ENCODE assay signal across 9 mouse cellular contexts in the genomic region with DNA sequence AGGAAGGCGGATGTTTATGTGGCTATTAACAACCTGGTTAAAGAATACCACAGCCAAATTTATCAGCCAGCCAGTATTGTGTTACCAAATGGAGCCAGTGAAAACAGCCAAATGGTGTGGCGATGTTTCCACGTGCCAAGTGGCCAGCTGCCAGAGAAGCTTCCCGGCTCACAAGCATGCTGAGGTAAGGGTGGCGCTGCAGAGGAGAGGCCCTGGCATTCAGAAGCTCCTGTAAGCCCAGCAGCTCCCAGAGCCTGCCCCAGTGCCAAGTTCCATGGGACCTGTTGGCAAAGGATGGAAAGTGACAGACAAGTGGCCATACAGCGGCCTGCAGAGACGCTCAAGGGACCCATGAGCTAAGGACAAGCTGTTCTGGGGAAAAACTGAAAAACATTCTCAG.
DNase-seq lines count a peak whose midpoint lies in the region; ATAC-seq and TF ChIP-seq lines count a peak whose summit lies in the region.
"Had no signal": no experiment of that assay in that cellular context is flagged by ENCODE, and none has a peak within 500 bp of the region (broad histone marks: within the 10 kb centered on the region; RNA-seq: fewer than 3 reads in every experiment).

No protein-coding gene starts in this region.

- H3K27ac ChIP-seq in kidney, adult 2 months (ENCODE audit: insufficient read depth, low read depth, low read length), result no peak overlapping the region
- H3K27ac ChIP-seq in kidney, embryonic 14.5 days (ENCODE audit: low read depth, low read length), result no peak overlapping the region
- H3K27ac ChIP-seq in intestine, postnatal 0 days (ENCODE audit: low read depth, low read length), result no peak overlapping the region
- H3K27ac ChIP-seq: liver, embryonic 14.5 days had no signal

- no peaks in the 10 kb centered on the region for H3K4me1 ChIP-seq in kidney, adult 2 months (ENCODE audit: control insufficient read depth, insufficient read depth, low read length)
- no peaks in the 10 kb centered on the region for H3K4me1 ChIP-seq in kidney, embryonic 14.5 days (ENCODE audit: control insufficient read depth, insufficient read depth, low read length)
- H3K4me1 ChIP-seq in intestine, postnatal 0 days (replicated peaks; ENCODE audit: control insufficient read depth, insufficient read depth, low read length), result no peaks in the 10 kb centered on the region

- no peak overlapping the region for H3K9ac ChIP-seq in kidney, embryonic 14.5 days (ENCODE audit: low read depth, low read length)
- no peak overlapping the region for H3K9ac ChIP-seq in intestine, postnatal 0 days (ENCODE audit: low read depth, low read length)
- H3K9ac ChIP-seq: liver, embryonic 14.5 days had no signal

- H3K36me3 ChIP-seq in kidney, adult 2 months (ENCODE audit: control insufficient read depth, insufficient read depth, low read length), result no peaks in the 10 kb centered on the region
- no peaks in the 10 kb centered on the region for H3K36me3 ChIP-seq in kidney, embryonic 14.5 days (ENCODE audit: control insufficient read depth, insufficient read depth, low read length)
- no peaks in the 10 kb centered on the region for H3K36me3 ChIP-seq in intestine, postnatal 0 days (ENCODE audit: control insufficient read depth, insufficient read depth)

- H3K4me3 ChIP-seq in kidney, adult 2 months (ENCODE audit: insufficient read depth, low read depth, low read length), result no peak overlapping the region
- H3K4me3 ChIP-seq in kidney, embryonic 14.5 days (ENCODE audit: low read length), result no peak overlapping the region
- no peak overlapping the region for H3K4me3 ChIP-seq in intestine, postnatal 0 days (ENCODE audit: low read depth, low read length)

- no peaks in the 10 kb centered on the region for H3K9me3 ChIP-seq in kidney, embryonic 14.5 days (ENCODE audit: control insufficient read depth, low read length)
- no peaks in the 10 kb centered on the region for H3K9me3 ChIP-seq in intestine, postnatal 0 days (ENCODE audit: control insufficient read depth)

- H3K4me2 ChIP-seq in kidney, embryonic 14.5 days (replicated peaks; ENCODE audit: low read depth, low read length), result no peak overlapping the region
- H3K4me2 ChIP-seq in intestine, postnatal 0 days (replicated peaks; ENCODE audit: low read depth), result no peak overlapping the region

- DNase-seq in kidney, adult 2 months, result peak; percentile 88
- DNase-seq in cerebellum, adult 11-12 months, result peak; percentile 96
- peak; percentile 27 to 51 for DNase-seq in gastrocnemius, postnatal 4 days (ENCODE audit: low spot score in 2 of 2)
- DNase-seq in layer of hippocampus, postnatal 36 days, result peak; percentile 37 to 48
- DNase-seq in spleen, adult 12 weeks (ENCODE audit: low spot score), result no peak
- no peak for DNase-seq in B cell, adult 2 months

- 46% methylated on average over 7 of the region's 7 CpGs for WGBS in kidney, adult 2 months
- 55% methylated on average over 7 of the region's 7 CpGs for WGBS in kidney, embryonic 14.5 days
- 76% methylated on average over 7 of the region's 7 CpGs for WGBS in intestine, postnatal 0 days

- no peak for TF ChIP-seq POLR2A in kidney, adult 2 months (IDR thresholded peaks at IDR 0.05; ENCODE audit: low read depth, low read length)

- ATAC-seq in kidney, embryonic 14.5 days (ENCODE audit: low FRiP score, low TSS enrichment), result no peak
- ATAC-seq in intestine, postnatal 0 days, result no peak

- H3K27me3 ChIP-seq in kidney, adult 2 months (replicated peaks; ENCODE audit: control insufficient read depth, insufficient read depth, low read length), result no peaks in the 10 kb centered on the region
- H3K27me3 ChIP-seq in kidney, embryonic 14.5 days (ENCODE audit: control insufficient read depth, insufficient read depth, low read length), result no peaks in the 10 kb centered on the region
- no peaks in the 10 kb centered on the region for H3K27me3 ChIP-seq in intestine, postnatal 0 days (replicated peaks; ENCODE audit: control insufficient read depth, insufficient read depth, low read length)

- TF ChIP-seq CTCF in kidney, adult 2 months (conservative IDR thresholded peaks at IDR 0.05; ENCODE audit: insufficient read depth, insufficient read length, low read depth, low read length), result no peak
- TF ChIP-seq CTCF in intestine, postnatal 0 days (IDR thresholded peaks at IDR 0.05; ENCODE audit: low read depth), result no peak

Comparison
In these comparisons a context has a peak if more than half of its experiments do, and no peak if none do; other contexts are left out.
1. DNase-seq: peak in kidney, adult 2 months (single experiment), cerebellum, adult 11-12 months (single experiment), gastrocnemius, postnatal 4 days (2 of 2) and layer of hippocampus, postnatal 36 days (2 of 2); none in spleen, adult 12 weeks (single experiment) and B cell, adult 2 months (0 of 2).